Mouse (Mus musculus) brain, adult 2 months (tissue): ENCODE data around the gene Fam160a1.

ENCODE experiments used
- DNase-seq: peaks from one replicate; pipeline ENCODE4 v3.0.0; 2011; ENCODE audit warnings: low read depth, low spot score

Gene Fam160a1

GRCm38 (mm10) chr3:85817191-85817590 lies at the start of gene Fam160a1:
Gene Fam160a1 (minus strand): TSS chr3:85817291.
- no peak for DNase-seq

DNA sequence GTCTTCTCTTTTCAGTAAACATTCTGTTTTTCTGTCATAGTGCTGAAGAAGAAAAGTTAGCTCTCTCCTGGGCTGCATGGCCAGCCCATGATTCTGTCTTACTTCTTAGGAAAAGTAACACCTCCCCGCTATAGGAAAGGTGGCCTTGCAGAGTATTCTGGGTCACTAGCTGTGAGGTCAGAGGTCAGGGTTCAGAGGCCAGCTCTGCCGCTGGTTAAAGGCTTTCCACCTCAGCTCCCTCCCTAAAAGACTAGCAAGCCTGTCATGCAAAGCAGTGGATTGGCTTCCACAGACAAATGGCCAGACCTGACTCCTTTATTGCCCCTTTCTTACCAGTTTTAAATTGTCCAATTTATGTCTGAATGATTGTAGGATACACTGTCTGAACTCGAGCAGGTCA lies 46.9 kb upstream of the Fam160a1 start:
- no peak for DNase-seq

DNA sequence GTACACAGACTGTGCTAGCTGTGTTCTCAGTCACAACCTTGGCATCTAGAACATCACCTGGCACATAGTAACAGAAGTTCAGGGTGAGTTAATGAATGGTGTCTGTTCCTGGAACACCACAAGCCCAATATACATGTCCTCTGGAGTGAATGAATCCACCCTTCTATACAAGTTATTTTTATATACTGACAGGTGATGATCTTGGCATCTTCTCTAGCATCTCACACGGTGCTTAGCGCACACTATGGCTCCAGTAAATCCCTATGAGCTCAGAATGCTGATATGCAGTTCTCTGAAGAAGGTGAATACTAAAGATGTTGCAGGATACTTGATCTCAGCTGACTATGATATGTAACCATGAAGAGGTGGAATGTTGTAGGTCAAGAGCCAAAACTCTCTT lies 45.8 kb upstream of the Fam160a1 start:
- no peak for DNase-seq

- DNase-seq: no peak
Measured at GRCm38 (mm10) chr3:85860996-85861395, 43.9 kb upstream of the Fam160a1 start.

GRCm38 (mm10) chr3:85859311-85859710 lies 42.2 kb upstream of the Fam160a1 start:
- no peak for DNase-seq

DNA sequence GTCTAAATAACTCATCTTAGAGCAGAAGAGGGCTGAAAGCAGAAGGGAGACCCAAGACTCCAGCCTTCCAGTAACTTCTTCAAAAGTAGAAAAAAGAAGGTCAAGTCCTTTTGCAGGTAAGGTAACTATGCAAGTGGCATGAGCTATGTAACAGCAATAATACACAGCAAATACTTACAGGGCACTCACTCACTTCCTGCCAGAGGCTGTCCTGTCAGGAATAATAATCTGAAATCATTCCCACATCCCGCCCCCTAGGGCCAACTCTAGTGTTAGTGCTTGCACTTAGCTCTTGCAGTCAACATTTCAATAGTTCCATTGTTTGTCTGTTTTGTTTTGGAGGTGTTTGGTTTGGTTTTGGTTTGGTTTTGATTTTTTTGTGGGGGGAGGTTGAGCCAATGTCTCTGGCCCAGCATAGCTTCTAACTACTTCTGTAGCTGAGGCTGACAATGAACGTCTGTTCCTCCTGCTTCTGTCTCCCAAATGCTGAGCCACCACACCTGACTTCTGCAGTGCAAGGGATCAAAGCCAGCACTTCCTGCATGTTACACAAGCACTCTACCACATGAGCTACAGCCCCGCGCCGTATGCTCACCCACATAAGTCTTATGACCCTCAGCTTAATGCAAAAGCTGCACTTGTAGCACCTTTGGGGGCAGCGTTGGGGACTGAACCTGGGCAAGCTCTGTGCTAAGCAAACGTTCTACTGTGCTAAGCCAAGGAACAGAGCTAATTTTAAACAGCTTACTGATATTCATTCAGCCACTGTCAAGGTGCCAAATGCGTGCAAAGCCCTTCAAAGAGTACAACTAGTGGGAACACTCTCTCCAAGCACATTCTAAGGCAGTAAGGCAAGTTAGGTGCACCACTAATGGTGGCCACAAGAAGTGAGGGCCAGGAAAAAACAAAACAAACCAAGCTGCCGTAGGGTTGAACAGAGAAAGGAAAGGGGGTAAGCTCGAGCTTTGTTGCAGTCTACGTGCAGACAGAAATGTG lies 41.3 kb upstream of the Fam160a1 start:
- DNase-seq: peak; percentile 34

- DNase-seq: no peak
Measured at GRCm38 (mm10) chr3:85857083-85857482, 40.0 kb upstream of the Fam160a1 start.

- no peak for DNase-seq
Measured at GRCm38 (mm10) chr3:85855947-85856346, 38.9 kb upstream of the Fam160a1 start.

DNA sequence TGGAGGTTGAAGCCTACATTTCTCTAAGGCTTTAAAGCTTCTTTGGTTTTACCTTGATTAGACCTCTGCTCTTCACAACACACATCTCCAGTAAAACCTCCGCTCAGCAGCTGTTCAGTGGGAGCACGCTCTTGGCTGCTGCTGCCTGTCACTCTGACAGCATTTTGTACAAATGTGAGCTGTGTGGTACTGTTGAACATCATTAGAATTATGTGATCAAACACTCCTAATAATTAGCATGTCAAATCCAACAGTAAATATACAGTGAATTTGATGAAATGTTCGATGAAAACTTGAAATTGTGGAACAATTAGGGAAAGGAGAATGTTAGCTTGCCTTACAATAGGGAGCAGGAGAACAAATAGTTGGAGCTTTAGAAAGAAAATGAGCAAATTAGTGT lies 38.0 kb upstream of the Fam160a1 start:
- peak; percentile 40 for DNase-seq

GRCm38 (mm10) chr3:85854143-85854542 lies 37.1 kb upstream of the Fam160a1 start:
- no peak for DNase-seq

GRCm38 (mm10) chr3:85853715-85854114 lies 36.6 kb upstream of the Fam160a1 start:
- no peak for DNase-seq

DNA sequence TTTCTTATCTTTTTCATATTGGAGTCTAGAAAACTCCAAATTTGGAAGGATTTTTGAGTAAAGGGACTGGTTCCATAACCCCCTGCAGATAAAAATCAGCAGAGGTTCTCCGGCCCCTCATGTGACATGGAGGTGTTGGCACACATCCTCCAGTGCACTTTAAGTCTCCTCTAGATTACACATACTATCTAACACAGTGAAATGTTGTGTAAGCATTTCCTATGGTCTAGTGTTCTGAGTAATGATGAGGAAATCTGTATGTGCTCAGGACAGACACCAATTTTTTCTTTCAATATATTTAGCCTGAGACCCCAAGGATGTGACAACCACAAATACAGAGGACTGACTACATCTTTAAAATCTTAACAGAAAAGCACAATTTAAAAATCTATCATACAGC lies 33.0 kb upstream of the Fam160a1 start:
- DNase-seq: no peak

DNA sequence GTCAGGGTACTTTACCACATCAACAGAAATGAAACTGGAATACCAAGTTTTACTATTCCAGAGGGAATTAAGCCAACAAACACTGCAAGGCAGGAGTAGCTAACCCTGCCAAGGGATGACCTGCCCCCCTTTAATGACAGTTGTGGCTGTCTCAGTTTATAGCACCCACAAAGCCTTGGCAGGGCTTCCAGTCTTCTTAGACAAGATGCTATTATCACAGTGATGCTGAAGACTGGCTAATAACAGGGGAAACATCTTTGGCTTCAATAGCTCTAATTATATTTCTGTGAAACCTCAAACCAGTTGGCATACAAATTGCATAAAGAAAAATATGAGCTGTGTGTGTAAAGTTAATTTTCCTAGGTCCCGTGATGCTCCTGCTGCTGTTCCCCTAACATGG lies 29.2 kb upstream of the Fam160a1 start:
- peak; percentile 58 for DNase-seq

DNA sequence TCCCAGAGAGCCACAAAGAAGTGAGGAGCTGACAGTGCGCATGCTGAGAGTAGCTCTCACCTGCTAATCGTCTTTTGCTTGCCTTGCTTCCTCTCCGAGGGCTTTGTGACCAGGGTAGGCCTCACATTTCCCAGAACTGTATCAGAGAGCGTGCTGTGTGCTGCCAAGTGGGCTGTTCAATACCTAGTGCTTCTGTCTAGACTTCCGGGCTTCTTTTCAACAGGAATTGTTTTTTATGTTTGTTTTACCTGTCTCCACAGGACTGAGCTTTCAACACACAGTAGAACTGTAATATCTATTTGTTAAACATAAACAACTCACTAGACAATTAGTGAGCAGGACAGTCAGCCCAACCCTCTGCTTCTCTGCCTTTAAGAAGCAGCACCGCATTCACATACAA lies 28.2 kb upstream of the Fam160a1 start:
- DNase-seq: no peak

GRCm38 (mm10) chr3:85842881-85843218 lies 25.8 kb upstream of the Fam160a1 start:
- no peak for DNase-seq

DNA sequence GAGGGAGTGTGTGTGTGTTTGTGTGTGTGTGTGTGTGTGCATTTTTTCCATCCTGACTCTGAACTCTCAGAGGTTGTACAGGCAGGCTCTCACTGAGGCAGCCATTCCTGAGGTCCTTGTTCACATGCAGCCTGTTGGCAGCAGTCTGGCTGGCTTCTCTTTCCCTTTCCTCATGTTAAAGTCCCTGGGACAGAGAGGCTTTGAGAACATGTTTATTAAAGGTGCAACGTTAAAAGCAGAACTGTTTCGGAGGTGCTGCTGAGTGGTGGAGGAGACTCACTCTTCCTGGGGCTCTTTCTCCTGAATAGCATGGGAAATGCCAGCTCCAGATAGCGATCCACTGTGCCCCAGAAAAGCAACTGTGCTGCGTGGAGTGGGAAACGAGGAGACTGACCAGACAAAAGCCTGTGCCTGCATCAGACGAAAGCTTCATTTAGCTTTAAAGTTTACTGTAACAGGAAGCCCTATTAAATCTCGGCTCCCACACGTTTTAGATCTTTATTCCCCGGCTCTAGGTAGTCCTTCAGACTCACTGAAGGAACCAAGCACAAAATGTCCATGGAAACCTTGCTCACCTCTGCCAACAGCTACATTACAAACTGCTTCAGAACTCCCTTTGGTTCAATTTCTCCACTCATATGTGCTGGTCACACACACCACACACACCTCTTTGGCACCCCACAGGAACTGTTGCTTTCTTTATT lies 25.2 kb upstream of the Fam160a1 start:
- DNase-seq: peak; percentile 23

- DNase-seq: no peak
Measured at GRCm38 (mm10) chr3:85841454-85842176, 24.5 kb upstream of the Fam160a1 start.

- no peak for DNase-seq
Measured at GRCm38 (mm10) chr3:85833627-85834026, 16.5 kb upstream of the Fam160a1 start.

DNA sequence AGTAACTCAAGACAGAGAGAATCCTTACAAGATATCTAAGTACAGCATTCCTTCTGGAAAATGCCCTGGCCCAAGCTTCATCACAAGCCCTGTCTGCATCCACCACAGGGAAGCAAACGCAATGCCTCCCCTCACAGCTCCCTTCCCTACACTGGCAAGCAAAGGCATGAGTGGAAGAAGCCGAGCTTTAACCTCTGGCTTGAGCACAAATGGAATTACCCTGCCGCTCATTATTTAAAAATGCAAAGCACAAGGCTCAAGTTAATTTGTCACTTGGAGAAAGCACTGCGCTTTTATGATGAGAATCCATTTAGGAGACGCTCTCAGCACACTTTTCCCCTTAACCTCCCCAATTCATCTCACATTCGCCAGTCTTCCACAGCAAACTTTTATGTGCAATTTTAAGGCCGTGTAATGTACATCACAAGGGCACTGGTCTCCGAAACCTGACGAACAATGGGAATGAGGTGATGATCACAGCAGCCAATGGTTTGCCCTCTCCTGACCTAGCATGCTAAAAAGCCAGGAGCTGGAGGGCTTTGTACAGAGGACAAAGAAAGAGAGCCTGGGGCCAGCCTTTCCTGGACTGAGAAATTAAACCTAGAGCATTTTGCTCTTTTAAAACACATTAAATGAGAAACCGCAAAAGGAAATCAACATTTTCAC lies 15.5 kb upstream of the Fam160a1 start:
- no peak for DNase-seq

GRCm38 (mm10) chr3:85831785-85832184 lies 14.7 kb upstream of the Fam160a1 start:
- no peak for DNase-seq

GRCm38 (mm10) chr3:85829047-85829446 lies 12.0 kb upstream of the Fam160a1 start:
- peak; percentile 27 for DNase-seq

- DNase-seq: peak; percentile 14
Measured at GRCm38 (mm10) chr3:85827815-85828214, 10.7 kb upstream of the Fam160a1 start.
